Mouse (Mus musculus) ES-E14 (cell line): ENCODE measurements around the gene Arsa. TPM values are rescaled to one million over a fixed set of nuclear protein-coding genes. Genes with fewer than 3 reads are reported as not detected.

Experiments used
- DNase-seq: peaks from one replicate; pipeline ENCODE4 v3.0.0-alpha.2; 2013; ENCODE audit warnings: low read depth, low spot score
- H3K27ac ChIP-seq: 2 replicates; pipeline ENCODE4 v1.5.1; 2012; ENCODE audit warnings: low read depth, mild to moderate bottlenecking, low read length, moderate library complexity, mixed read lengths; ENCODE audit not compliant: poor library complexity, insufficient read depth, severe bottlenecking
- H3K36me3 ChIP-seq: 2 replicates; pipeline ENCODE4 v1.6.1; 2012; ENCODE audit warnings: mild to moderate bottlenecking, low read length, moderate library complexity, mixed read lengths; ENCODE audit not compliant: control insufficient read depth, poor library complexity, insufficient read depth, severe bottlenecking
- H3K4me1 ChIP-seq, 2 experiments: fragments of 150-350 bp in 1 of 2; sonication (generic) in 1 of 2; 2 replicates each; pipeline ENCODE4 v1.6.1; 2012; ENCODE audit warnings: low read length in 2 of 2, mild to moderate bottlenecking in 1 of 2, mixed read lengths in 1 of 2; ENCODE audit not compliant: control insufficient read depth in 2 of 2, insufficient read depth in 2 of 2, poor library complexity in 1 of 2
- H3K4me3 ChIP-seq, 2 experiments: fragments of 150-350 bp in 1 of 2; sonication (generic) in 1 of 2; 2 replicates each; pipeline ENCODE4 v1.5.1; 2012; ENCODE audit warnings: low read length in 2 of 2, low read depth in 1 of 2, mild to moderate bottlenecking in 1 of 2, mixed read lengths in 1 of 2; ENCODE audit not compliant: insufficient read depth in 1 of 2, poor library complexity in 1 of 2, severe bottlenecking in 1 of 2
- H3K9ac ChIP-seq: 2 replicates; pipeline ENCODE4 v1.6.1; 2012; ENCODE audit warnings: low read depth, mild to moderate bottlenecking, low read length, mixed read lengths; ENCODE audit not compliant: poor library complexity, insufficient read depth, severe bottlenecking
- H3K9me3 ChIP-seq: fragments of 150-350 bp; sonication (generic); 2 replicates; pipeline ENCODE4 v1.6.1; 2012; ENCODE audit warnings: low read depth, mild to moderate bottlenecking, low read length; ENCODE audit not compliant: control insufficient read depth, insufficient read depth
- CHD2 ChIP-seq: IDR thresholded peaks from 2 replicates; pipeline ENCODE4 v1.6.1; 2014; ENCODE audit warnings: mild to moderate bottlenecking, low read depth, low read length, inconsistent platforms
- HCFC1 ChIP-seq: IDR thresholded peaks from 2 replicates; pipeline ENCODE4 v1.6.1; 2012; ENCODE audit warnings: low read length, inconsistent platforms, borderline replicate concordance; ENCODE audit not compliant: insufficient read depth
- MAFK ChIP-seq: IDR thresholded peaks from 2 replicates; pipeline ENCODE4 v1.6.1; 2014; ENCODE audit warnings: mild to moderate bottlenecking, low read depth, low read length, inconsistent platforms; ENCODE audit not compliant: insufficient read depth
- ZC3H11A ChIP-seq: IDR thresholded peaks from 2 replicates; pipeline ENCODE4 v1.6.1; 2012; ENCODE audit warnings: low read depth, mild to moderate bottlenecking, inconsistent platforms, low read length, borderline replicate concordance
- ZNF384 ChIP-seq: IDR thresholded peaks from 2 replicates; pipeline ENCODE4 v1.6.1; 2012; ENCODE audit warnings: low read depth, low read length, inconsistent platforms
- in situ Hi-C, 2 experiments: fragments of 600-800 bp; cut with MboI; formaldehyde crosslinking; loops; one replicate each; pipeline ENCODE4 v1.15.1; 2025; ENCODE audit warnings: low sequenced_read_pairs in 2 of 2, inconsistent platforms in 1 of 2; ENCODE audit not compliant: unreplicated experiment in 2 of 2
- total RNA-seq: library from RNA; depleted of rRNA; stranded (reverse); fragments of 300-350 nt; gene quantifications from 2 replicates; pipeline ENCODE4 v1.2.3, GENCODE M21; 2012

Gene Arsa
- total RNA-seq, 1 experiment, result 11.7 TPM

DNA sequence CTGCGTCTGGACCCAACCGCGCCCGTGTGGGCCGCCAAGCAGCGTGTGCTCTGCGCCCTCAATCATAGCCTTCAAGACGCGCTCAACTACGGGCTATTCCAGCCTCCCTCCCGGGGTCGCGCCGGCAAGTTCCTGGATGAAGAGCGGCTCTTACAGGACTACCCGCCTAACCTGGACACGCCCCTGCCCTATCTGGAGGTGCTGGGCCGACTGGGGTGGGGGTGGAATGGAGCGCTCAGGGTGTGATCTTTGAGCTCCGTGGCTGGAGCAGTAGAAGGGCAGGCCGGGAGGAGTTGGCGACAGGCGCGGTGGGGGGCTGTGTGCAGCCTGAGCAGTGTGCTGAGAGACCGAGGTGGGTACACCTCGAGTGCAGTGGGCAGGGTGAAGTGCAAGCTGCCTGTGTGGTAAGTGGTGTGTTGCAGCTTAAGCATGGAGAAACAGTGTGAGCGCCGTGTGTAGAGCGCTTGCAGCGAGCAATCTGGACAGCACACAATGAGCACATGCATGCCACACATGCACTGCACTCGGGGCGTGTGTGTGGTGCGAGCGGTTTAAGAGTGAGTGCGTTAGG lies 23.1 kb upstream of the Arsa start:
- peaks cover 3 to 20% of the 10 kb centered on the region in 2 experiments; a peak in 2 of 4 replicates for H3K4me1 ChIP-seq
- TF ChIP-seq HCFC1 (no peak), MAFK (no peak), ZC3H11A (no peak), CHD2 (no peak), ZNF384 (no peak)
- peak overlapping the region; percentile 76 for H3K9ac ChIP-seq
- H3K36me3 ChIP-seq, result peaks cover 5% of the 10 kb centered on the region; the same call in 1 of the 2 replicates
- DNase-seq, result no peak
- peak overlapping the region; percentile 79 to 96 for H3K4me3 ChIP-seq
- H3K9me3 ChIP-seq, result no peaks in the 10 kb centered on the region
- in situ Hi-C loops, result no loop called here
- no peak overlapping the region for H3K27ac ChIP-seq

DNA sequence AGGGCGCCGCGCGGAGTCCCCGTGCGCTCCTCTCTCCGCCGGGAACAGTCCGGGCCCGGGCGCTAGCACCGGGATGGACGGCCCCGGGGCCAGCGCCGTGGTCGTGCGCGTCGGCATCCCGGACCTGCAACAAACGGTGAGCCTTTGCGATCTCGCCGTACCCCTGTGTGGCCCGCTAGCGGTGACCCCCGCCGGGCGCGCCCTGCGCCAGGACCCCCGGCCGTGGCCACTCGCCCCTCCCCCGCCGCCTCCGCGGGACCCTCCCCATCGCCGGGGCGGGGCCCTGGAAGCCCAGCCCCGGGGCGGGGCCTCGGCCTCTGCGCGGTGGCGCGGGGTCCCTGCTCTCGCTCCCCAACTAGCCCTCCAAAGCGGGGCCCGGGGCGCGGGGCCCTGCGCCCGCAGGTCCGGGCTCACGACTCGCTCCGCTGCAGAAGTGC lies 22.6 kb upstream of the Arsa start:
- H3K9me3 ChIP-seq, result no peaks in the 10 kb centered on the region
- peaks cover 3 to 20% of the 10 kb centered on the region in 2 experiments; a peak in 2 of 4 replicates for H3K4me1 ChIP-seq
- DNase-seq, result no peak
- peaks cover 5% of the 10 kb centered on the region; the same call in 1 of the 2 replicates for H3K36me3 ChIP-seq
- in situ Hi-C loops, result no loop called here
- TF ChIP-seq HCFC1 (no peak), MAFK (no peak), CHD2 (no peak), ZC3H11A (no peak), ZNF384 (no peak)
- peak overlapping the region; percentile 79 to 96 for H3K4me3 ChIP-seq
- no peak overlapping the region for H3K27ac ChIP-seq
- peak overlapping the region; percentile 76 for H3K9ac ChIP-seq

DNA sequence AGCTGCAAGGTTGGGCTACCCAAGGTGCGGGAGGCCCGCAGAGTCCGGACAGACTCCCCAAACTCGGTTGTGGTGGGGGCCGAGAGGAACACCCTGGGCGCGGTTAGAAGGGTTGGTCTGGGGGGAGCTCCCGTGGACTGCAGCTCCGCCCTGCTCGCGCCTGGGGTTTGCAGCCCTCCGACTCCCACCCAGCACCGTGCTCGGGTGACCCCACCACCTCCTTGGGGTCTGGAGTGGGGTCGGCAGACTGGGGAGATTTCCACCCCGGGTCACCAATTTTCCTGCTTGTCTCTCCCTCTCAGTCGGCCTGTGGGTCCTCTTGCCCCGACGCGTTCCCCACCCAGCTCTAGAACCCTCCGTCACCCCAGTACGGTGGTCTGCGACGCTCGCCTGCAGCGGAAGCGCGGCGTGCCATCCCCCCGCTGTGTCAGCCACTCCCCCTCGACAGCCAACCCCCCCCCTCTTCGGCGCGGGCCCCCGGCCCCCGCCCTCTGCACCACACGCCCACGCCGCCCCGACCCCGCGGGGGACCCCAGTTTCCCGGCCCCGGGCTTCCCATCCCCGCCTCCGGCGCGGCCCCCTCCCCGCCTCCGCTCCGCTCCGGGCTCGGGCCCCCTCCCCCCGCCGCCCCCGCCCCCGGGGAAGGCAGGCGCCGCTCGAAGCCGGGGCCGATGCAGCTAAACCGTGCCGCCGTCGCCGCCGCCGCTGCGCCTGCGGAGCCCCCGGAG lies 21.9 kb upstream of the Arsa start, which contains the start of gene Shank3:
Gene Shank3 (plus strand): TSS at position 663 of the 728 bp plus-strand sequence.
- H3K4me1 ChIP-seq, result peaks cover 3 to 20% of the 10 kb centered on the region in 2 experiments; a peak in 2 of 4 replicates
- peaks cover 4% of the 10 kb centered on the region; the same call in 1 of the 2 replicates for H3K36me3 ChIP-seq
- DNase-seq, result no peak
- TF ChIP-seq MAFK, result no peak
- TF ChIP-seq ZNF384, result no peak
- TF ChIP-seq ZC3H11A, result no peak
- no peak for TF ChIP-seq CHD2
- no peak for TF ChIP-seq HCFC1
- no peak within 1 kb of the TSS for H3K27ac ChIP-seq
- peak within 1 kb of the TSS; percentile 81 to 96 for H3K4me3 ChIP-seq
- in situ Hi-C loops, result no loop called here
- no peaks in the 10 kb centered on the region for H3K9me3 ChIP-seq
- H3K9ac ChIP-seq, result peak within 1 kb of the TSS; percentile 76

DNA sequence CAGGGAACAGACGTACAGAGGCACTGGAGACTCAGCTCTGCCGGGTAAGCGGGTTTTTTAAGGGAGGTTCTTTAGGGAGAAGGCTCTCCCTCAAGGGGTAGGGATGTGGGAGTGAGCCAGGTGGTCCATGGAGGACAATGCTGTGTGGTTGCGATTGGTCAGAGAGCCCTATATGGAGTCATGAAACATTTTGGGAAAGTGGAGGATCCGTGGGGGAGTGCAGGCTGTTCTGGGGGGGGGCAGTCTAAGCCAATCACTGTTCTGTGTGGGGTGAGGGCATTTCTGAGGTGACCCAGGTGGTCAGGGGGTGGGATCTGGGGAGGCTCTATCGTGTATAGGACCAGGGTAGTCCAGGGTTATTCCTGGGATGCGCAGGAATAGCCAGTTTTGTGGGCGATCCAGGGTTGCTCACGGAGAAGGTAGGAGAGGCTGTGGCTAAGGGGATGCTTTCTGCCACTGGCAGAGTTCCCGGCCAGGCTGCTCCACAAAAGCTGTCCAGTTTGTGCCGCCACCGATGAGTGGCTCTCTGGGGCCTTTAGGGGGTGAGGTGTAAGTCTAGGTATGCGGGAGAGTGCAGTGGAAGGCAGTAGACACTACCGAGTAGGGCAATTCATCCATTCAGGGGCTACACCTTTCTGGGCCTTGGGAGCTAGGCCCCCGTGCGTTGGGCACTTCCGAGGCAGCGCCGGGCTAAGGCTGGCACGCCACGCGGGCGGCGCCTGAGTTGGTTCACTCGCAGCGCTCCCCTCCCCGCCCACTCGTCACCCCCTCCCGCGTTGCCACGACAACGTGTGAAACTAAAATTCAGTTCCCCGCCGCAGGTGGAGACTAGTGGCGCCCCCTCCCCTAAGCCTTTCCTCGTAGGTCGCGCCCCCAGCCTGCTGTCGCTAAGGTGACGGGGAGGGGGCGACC lies 21.1 kb upstream of the Arsa start:
- Histone ChIP-seq H3K9me3 (no peaks in the 10 kb centered on the region), H3K4me1 (peaks cover 3 to 20% of the 10 kb centered on the region in 2 experiments; a peak in 2 of 4 replicates), H3K36me3 (no peaks in the 10 kb centered on the region; the same call in 1 of the 2 replicates), H3K9ac (peak overlapping the region; percentile 18; the same call in 1 of the 2 replicates), H3K4me3 (peak overlapping the region; percentile 81 to 96), H3K27ac (no peak overlapping the region)
- DNase-seq, result no peak
- TF ChIP-seq ZC3H11A (no peak), HCFC1 (no peak), MAFK (no peak), CHD2 (no peak), ZNF384 (no peak)
- in situ Hi-C loops, result no loop called here
